In the genomic region with DNA sequence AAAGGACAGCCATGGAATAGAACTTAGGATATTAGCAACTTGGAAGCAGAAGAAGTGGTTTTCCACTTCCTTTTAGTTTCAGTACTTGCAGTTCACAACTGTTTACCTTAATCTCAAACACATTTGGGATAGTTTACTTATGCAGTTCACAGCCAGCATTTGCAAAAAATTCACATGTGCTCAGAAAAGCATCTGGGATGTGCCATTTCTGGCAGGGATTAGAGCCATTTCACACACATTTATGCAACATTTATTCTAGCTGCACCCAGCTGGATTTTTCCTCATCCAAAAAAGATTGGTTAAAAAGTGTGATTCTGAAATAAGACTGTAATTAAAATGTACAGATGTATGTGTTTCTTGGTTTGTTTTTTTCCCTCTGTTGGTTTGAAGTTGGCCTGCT, we compare ENCODE assay signal across 30 mouse cellular contexts. TPM values are rescaled to one million over a fixed set of nuclear protein-coding genes. Genes with fewer than 3 reads are reported as not detected.
"Had no signal": no experiment of that assay in that cellular context is flagged by ENCODE, and none has a peak within 500 bp of the region (broad histone marks: within the 10 kb centered on the region; RNA-seq: fewer than 3 reads in every experiment).

No protein-coding gene starts in this region.

- ATAC-seq: hindbrain, embryonic 16.5 days; inflammation-experienced regulatory T-cells, adult 6 months; intestine, postnatal 0 days had no signal

- H3K4me3 ChIP-seq: gastrocnemius, adult 2 months; heart, embryonic 10.5 days; heart, embryonic 12.5 days; hindbrain, embryonic 10.5 days; hindbrain, embryonic 12.5 days; layer of hippocampus, adult 2 months; left cerebral cortex, adult 2 months; limb, embryonic 10.5 days; limb, embryonic 12.5 days; liver, embryonic 13.5 days had no signal

- H3K27ac ChIP-seq: gastrocnemius, adult 2 months; heart, embryonic 10.5 days; hindbrain, embryonic 10.5 days; hindbrain, embryonic 12.5 days; hindbrain, embryonic 14.5 days; layer of hippocampus, adult 2 months; left cerebral cortex, adult 2 months; limb, embryonic 10.5 days; limb, embryonic 12.5 days; liver, embryonic 13.5 days had no signal

- H3K4me1 ChIP-seq: heart, embryonic 10.5 days; heart, embryonic 12.5 days; hindbrain, embryonic 10.5 days; hindbrain, embryonic 12.5 days; limb, embryonic 10.5 days; limb, embryonic 12.5 days; liver, embryonic 13.5 days had no signal

- H3K27me3 ChIP-seq: heart, embryonic 12.5 days; hindbrain, embryonic 12.5 days; limb, embryonic 12.5 days; liver, embryonic 13.5 days had no signal

- H3K9ac ChIP-seq: heart, embryonic 12.5 days; hindbrain, embryonic 12.5 days; hindbrain, embryonic 14.5 days; limb, embryonic 12.5 days; liver, embryonic 13.5 days had no signal

- H3K9me3 ChIP-seq: heart, embryonic 10.5 days; heart, embryonic 12.5 days; hindbrain, embryonic 10.5 days; hindbrain, embryonic 12.5 days; limb, embryonic 10.5 days; limb, embryonic 12.5 days; liver, embryonic 13.5 days had no signal

- H3K4me2 ChIP-seq: heart, embryonic 12.5 days; hindbrain, embryonic 12.5 days; hindbrain, embryonic 14.5 days; limb, embryonic 12.5 days; liver, embryonic 11.5 days; liver, embryonic 13.5 days had no signal

- DNase-seq: gastrocnemius, adult 2 months; gastrocnemius, postnatal 10 days; gastrocnemius, postnatal 25 days; heart, adult 18-20 months; heart, postnatal 10 days; heart, postnatal 4 days; kidney, adult 18-20 months; kidney, adult 8-10 months; kidney, postnatal 10 days; kidney, postnatal 25 days; kidney, postnatal 4 days; liver; liver, embryonic 13.5 days had no signal

RNA-seq across cellular contexts. Expression of gene Nkx3-2, which starts 30.1 kb away (rescaled TPM):
- polyA plus RNA-seq: heart, embryonic 14.5 days; heart, embryonic 16.5 days; hindbrain, embryonic 14.5 days; hindbrain, embryonic 16.5 days; inflammation-experienced regulatory T-cells, adult 6 months; kidney, embryonic 14.5 days; kidney, embryonic 16.5 days; liver, embryonic 13.5 days had no signal
